Mouse (Mus musculus): Measurements from ENCODE around the gene Mgat4b.
A peak's percentile ranks its signal among the peaks of the same experiment; 100 is the strongest.

Mgat4b gene

DNA sequence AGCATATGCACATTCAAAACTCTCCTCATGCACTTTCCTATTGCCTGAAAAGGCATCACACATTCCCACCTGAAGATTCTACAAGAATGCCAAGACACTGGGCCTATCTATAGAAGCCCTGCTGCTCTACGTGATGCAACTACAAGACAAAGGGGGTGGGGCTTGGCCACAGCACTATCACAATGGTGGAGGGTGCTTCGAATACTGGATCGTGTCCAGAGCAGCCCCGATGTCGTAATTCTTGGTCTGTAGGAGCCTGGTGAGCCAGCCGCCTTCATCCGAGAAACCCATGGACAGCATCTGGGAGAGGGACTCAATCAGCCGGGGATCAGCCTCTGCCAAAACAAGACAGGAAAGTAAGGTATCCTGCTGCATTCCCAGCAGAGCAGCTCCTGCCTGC lies 10.1 kb upstream of the Mgat4b start:
- DNase-seq (ENCODE audit: low spot score in 2 of 2) = peak in 1 of 2 experiments; percentile 41

DNA sequence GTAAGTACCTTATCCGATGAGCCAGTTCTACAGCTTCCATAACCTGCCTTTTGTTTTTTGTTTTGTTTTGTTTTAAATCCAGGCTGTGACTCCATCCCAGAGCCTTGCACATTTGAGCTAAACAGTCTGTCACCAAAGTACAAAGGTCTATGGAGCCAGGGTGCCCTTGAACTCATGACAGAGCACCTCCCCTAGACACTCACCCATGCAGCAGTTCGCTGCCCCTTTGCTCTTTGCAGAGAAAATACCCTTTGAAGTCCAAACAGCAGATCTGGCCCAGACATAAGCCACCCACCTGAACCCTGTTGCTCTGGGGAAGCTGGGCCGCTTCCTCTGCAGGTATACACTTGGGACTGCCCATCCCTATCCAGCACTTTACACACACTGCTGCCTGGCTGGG lies 9.1 kb upstream of the Mgat4b start:
- no peak for DNase-seq (ENCODE audit: low spot score in 2 of 2)

DNA sequence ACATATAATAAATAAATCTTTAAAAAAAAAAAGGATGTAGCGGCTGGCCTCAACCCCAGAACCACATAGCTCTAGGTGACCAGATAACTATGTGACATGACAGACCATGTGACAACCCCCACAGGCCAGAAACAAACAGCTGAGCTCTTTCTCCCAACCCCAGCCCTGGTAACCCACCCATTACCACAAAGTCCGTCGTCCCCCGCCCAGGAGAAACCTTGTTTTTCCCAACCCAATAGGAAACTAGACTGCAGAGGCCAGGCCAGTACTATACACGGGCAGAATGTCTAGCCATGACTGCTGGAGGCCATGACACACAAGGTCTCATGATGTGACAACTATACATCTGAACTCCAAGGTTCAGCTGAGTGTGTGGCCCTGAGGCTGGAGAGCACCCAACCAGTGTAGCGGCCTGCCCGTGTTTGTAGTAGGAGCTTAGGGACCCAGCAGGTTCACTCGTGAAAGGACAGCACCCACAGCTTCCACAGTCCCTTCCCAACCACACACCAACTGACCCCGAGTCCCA lies 7.3 kb upstream of the Mgat4b start:
- DNase-seq (ENCODE audit: low spot score in 2 of 2) = no peak

DNA sequence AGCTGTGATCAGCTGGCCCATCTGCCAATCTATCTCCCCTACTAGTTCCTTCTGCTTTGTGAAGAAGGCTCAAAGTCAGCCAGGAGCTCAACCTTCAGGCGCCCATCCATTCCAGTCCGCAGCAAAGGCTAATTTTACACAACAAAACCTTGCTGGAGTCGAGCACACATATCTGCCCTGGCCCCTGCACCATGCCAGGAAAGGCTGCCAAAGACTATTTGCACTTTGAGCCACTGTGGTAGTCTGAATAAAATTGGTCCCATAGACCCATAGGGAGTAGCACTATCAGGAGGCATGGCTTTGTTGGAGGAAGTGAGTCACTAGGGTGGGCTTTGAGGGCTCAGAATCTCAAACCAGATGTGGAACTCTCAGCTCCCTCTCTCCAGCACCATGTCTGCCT lies 5.3 kb upstream of the Mgat4b start:
- no peak for DNase-seq (ENCODE audit: low spot score in 2 of 2)

DNA sequence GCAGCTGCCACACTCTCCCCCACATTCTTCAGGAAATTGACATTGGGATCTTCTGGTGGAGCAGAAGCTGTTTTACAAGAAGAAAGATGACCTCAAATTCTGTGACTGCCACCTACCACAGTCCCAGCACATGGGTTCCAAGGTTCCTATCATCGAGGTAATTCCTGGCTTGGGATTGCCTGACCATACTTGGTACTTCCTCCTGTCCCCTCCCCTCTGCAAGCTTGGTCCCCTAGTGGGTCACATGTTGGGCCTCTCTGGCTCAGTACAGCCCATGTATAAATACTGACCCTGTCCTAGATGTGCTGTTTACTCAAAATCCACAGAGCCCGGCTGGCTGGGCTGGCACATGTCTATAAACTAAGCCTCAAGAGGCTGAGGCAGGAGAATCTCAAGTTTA lies 4.7 kb upstream of the Mgat4b start:
- DNase-seq (ENCODE audit: low spot score in 2 of 2) = no peak

DNA sequence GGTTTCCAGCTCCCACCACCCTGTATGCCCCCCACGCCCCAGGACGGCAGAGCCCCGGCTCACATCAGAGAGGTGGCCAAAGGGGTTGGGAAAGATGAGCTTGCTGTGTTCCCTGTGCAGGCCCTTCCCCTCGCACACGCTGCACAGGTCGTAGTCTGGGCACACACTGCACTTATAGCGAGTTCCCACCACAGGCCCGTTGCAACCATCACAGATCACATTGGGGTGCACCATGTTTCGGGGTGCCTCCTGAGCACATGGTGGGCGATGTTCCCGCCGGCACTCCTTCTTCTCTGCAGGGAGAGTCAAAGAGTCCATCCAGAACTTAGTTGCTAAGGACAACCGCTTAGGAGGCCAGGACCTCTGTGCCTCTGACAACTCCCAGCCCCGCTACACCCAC lies 3.3 kb upstream of the Mgat4b start:
- DNase-seq (ENCODE audit: low spot score in 2 of 2) = no peak

DNA sequence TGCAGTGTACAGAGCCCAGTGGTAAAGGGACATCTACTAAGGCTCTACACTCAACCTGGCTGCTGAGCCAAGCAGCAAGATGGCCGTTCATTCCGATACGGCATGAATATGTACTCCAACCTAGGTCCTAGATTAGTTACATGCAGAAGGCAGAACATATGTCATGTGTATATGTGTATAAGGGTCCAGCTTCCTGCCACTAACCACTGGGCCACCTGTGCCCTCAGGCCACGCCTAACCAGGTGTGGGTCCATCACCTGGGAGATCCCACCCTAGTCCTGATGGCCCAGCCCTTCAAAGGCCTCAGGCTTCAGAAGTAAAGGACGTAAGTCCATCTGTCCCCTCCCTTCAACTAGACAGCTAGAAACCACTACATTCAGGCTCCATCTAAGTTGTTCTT lies 2.7 kb upstream of the Mgat4b start:
- no peak for DNase-seq (ENCODE audit: low spot score in 2 of 2)

DNA sequence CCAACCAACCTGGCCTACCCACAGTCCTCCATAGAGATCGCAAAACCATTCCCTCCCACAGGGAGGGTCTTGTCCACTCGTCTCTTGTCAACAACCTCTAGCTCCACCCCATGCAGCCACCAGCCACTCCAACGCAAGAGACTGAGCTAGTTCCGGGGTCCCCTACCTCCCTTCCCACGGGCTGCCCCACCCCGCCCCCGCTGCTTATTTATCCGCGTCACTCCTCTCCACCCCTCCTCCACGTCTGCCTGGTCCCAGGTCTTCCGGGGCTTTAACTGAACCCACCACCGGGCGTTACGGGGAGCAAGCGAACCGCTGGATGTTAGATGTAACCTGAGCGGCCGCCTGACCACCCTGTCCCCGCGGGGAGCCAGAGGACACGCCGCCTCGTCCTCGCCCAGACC lies 587 bp upstream of the Mgat4b start:
- DNase-seq (ENCODE audit: low spot score in 2 of 2) = peak; percentile 69 to 92

DNA sequence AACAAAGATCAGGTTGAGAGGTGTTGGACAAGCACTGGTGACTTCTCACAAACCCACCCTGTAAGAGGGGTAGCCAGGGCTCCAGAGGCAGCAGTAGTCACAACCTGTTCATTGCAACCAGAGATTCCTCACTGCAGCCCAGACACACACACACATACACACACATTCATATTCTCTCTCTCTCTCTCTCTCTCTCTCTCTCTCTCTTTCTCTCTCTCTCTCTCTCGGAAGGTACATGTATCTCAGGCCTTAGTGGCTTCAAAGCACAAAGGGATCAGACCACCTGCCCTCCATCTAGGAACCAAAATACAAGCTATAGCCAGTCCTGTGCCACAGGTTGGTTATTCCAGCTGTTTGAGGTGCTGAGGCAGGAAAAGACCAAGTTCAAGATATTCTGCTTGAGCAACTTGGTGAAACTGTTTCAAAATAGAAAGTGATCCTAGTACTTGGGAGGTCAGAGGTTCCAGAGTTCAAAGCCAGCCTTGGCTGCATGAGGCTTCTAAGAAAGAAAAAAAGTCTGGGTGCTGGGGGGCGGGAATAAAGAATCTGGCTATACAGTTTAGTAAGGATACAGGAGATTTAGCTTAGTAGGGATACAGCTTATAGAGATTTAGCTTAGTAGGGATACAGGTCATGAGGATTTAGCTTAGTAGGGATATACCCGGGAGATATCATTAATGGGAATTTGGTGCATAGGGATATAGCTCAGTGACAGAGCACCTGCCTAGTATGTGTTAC lies 801 bp downstream of the Mgat4b start:
- no peak for DNase-seq (ENCODE audit: low spot score in 2 of 2)

DNA sequence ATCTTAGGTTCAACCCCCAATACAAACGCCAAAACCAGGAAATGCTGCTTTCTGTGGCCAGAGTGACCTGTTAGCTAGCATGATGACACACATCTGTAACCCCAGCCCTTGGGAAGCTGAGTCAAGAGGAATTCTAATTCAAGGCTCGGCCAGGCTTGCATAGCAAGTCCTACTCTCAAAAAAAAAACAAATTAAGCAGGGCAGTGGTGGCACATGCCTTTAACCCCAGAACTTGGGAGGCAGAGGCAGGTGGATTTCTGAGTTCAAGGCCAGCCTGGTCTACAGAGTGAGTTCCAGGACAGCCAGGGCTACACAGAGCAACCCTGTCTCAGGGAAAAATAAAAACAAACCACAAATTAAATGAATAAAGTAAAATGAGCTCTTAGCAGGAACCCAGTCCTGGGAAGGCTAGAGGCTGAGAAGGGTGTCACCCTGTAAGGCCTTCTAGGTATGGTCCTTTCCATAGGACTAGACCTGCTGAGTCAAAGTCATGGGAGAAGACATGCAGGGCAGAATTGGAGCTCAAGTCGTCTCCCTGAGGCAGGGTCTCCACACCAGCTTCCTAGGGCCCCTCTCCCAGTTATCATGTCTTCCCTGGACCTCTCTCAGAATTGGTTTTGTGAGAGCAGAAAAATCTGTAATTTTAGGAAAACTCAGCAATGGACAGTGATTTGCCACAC lies 1.5 kb downstream of the Mgat4b start:
- no peak for DNase-seq (ENCODE audit: low spot score in 2 of 2)

DNA sequence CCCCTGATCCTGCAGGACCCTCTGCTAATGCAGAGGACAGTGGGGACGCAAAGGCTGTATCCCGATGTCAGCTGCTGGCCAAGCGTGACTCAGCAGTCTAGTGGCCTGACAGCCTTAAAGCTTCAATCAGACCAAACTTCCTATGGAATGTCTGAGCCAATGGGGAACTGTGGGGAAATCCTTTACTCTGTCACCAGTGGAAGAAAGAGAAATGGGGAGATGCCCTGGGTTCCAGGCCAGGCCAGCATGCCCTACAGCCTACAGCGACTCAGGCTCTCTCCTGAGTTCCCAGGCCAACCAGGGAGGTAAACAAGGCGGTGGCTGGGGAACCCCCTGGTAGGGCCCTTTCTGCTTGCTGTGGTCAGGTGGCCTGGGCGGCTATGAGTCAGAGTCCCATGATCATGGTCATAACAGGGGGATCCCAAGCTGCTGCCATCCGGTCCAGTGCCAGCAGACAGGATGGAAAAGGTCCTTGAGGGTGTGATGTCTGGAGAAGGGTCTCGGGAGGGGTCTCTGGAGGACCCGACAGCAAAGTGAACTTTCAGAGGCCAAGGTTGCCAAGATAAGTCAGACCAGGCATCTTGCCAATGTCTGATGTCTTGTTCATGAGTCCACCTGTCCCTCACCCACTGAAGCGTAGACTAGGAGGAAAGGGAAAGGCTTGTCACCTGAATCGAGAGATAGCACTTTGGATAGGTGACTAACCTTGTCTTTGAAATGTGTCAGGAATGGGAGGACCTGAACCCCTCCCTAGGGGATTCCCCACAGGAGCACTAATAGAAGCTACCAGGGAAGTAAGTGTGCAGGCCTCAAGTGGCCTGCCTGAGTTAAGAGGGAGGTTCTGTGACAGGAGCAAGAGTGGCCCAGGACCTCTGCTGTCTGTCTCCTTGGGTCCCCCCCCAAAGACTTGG lies 2.4 kb downstream of the Mgat4b start:
- DNase-seq (ENCODE audit: low spot score in 2 of 2) = peak; percentile 87

DNA sequence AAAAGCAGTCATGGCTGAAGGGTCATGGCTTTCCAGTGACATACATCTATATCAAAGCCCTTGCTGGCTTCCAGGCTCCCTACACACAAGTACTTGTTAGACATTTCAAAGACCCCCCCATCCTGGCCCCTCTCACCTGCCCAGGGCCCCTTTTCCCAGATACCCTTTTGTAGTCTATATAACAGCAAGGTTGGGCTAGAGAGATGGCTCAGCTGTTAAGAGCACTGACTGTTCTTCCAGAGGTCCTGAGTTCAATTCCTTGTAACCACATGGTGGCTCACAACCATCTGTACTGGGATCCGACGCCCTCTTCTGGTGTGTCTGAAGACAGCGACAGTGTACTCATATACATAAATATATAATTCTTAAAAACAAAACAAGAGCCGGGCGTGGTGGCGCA lies 3.9 kb downstream of the Mgat4b start:
- no peak for DNase-seq (ENCODE audit: low spot score in 2 of 2)

DNA sequence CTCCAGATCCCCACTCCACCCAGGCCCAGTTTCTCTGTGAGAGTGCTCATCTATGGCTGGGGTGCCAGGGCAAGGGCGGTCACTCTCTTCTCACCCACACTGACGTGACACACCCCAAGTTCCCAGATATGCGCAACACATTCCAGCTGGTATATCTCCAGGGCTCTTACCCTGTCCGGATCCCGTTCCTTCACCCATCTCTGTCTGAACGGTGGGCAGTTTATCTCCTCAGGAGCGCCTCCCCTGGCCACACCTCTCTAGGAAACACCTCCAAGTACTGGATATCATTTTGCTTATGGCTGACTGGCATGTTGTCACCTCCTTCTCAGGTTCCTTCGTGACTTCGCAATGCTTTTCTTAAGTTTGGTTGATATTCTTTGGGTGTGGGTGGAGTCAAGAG lies 4.9 kb downstream of the Mgat4b start:
- no peak for DNase-seq (ENCODE audit: low spot score in 2 of 2)

DNA sequence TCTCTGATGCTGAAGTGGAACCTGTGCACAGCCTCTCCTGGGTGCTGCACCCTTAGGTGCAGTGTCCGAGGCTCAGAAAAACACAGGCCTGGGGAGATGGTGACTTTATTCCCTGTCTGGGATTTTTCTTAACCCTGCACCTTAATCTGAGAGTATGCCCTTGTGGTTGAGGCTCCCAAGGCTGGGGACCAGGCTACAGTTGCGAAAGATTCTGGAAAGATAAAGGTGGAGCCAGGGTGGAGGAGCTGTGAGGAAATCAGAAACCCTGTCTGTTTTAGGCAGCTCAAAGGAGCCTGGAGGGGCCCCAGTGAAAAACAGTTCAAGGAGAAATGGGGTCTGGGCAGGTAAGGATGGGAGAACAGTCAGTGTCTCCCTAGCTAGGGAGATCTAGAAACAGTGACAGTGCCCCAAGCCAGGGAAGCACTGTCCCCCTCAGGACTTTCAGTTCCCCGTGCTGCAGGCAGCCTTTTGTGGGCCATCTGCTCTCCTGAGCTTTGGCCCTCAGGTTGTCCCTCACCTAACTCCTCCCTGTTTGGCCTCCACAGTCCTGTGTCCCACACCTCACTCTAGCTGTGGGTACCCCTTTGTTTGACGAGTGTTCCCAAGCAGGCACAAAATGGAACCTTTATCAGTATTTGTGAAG lies 6.2 kb downstream of the Mgat4b start:
- DNase-seq (ENCODE audit: low spot score in 2 of 2) = no peak

DNA sequence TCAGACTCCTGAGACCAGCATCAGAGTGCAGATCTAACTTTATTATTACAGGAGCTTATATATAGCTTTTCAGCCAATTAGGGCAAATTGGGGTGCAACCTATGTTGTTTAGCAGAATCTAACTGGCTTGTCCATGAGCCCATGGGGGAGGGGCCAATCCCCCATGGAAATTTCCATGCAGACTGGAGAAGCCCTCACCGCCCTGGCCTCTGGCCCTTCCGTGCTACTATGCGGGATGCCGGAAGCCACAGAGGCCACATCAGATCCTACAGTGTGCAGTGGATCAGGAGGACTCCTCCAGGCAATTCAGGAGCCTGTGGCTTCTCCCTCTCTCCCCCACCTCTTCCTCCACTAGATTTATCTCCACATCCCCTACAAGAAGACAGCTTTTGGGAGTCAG lies 7.1 kb downstream of the Mgat4b start:
- DNase-seq (ENCODE audit: low spot score in 2 of 2) = no peak

DNA sequence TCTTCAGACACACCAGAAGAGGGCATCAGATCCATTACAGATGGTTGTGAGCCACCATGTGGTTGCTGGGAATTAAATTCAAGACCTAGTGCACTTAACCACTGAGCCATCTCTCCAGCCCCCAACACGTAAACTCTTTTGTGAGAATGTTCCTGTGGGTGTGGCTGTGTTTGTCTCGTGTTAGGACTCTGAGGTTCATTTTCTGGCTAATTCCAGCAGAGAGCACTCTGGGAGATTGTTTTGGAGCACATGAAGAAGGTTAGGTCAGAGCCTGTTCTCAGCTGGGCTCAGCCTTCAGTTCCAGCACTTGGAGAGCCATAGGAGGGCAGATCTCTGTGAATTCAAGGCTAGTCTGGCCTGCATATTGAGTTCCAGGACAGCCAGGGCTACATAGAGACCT lies 9.1 kb downstream of the Mgat4b start:
- DNase-seq (ENCODE audit: low spot score in 2 of 2) = no peak

DNA sequence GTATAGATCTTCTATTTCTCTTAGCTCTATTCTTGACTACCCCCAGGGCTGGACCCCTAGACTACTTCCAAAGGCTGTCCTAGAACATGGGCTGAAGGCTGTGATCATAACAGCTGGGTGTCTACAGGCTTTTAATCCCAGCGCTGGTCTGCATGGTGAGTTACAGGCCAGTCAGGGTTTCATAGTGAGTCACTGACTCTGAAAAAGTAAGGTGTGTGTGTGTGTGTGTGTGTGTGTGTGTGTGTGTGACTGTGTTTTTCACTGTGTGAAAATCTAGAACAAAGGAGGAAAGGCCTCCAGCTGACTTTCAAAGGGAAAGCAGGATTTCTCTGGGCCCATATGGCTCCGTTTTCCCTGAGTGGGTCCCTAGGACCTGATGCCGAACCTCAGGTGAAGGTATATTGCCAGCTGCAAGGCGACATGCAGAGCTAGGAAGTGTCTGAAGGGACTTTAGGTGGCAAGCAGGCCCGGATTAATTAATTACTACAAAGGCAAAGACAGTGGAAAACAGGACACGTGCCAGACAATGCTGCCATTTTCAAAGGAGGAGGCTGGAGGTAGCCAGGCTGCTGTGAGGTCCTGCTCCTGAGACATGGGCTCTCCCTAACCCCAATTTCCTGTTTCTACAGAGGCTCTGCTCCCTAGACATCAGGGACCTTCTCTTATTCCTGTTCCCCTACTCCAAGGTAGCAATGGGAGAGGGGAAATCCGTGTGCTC lies 12.0 kb downstream of the Mgat4b start:
- DNase-seq (ENCODE audit: low spot score in 2 of 2) = no peak

DNA sequence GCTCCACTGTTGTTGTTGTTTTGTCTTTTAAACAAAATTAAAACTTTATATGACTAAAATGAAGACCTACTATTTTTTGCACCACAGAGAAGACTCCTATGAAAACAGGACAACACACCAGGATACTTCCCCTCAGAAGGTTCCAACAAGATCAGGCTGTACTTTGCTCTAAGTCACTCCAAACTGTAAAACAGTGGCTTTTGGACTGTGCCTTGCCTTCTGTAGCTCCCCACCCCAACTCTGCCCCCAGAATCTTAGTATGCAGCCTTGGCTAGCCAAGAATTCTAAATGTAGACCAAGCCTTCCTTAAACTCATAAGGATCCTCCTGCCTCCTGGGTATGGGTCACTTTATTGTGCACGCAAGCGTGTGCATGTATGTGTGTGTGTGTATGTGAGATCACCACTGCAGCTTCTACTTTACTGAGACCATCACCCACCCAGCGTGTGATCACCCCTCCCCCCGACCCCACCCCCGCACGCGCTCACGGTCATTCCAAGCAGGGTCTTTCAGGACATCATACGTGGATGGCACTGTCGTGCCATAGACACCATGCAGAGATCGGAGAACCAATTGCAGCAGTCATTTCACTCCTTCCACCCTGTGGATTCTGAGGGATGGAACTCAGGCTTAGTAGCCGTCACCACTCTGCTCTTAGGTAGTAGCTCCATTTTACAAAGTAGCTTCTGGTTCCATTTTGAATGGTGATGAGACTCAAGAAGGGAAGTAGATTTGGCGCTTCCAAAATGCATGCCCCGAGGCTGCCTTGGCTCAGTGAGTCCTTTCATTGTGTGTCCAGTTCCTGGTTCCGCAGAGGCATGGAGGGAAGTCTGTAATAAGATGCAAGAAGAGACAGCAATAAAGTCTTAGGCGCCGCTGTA lies 13.3 kb downstream of the Mgat4b start:
- DNase-seq (ENCODE audit: low spot score in 2 of 2) = no peak

DNA sequence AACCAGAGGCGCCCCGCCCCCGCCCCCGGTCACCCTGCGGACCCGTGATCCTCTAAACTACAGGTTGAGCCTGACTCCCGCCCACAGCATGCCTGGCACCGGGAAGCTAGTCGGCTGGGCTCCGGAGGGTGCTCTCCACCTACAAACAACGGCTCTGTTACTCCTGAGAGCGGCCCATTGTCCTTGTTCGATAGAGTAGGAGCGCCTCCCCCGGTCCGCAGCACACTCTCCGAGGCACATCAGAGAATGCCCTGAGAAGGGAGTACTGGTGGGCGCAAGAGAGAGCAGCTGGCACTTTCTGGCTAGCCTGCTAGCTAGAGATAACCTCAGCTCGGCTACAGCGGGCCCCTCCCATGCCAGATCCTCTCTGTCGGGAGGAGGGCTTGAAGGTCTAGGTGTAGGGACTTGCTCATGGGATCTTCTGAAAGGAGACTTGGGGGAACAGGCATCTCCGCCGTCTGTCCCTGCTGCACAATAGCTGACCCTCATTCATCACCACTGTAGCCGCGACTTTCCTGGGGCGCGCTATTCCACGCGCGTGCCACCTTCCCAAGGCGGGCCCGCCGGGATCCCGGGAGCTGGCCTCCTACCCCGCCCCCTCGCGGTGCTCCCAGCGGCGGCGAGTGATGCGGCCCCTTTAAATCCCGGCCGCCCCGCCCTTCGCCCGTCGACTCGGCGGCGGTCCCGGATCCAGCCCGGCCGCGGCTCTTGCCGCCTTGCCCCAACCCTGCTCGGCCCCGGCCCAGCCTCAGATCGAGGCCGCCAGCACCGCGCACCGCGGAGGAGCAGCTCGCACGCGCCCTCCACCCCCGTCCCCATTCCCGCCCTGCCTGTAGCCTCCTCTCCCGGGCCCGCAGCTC lies 14.2 kb downstream of the Mgat4b start:
- DNase-seq (ENCODE audit: low spot score in 2 of 2) = peak; percentile 85 to 89
